Mouse (Mus musculus) MEL (cell line): ENCODE data around the gene Irx5. TPM values are rescaled to one million over a fixed set of nuclear protein-coding genes. Genes with fewer than 3 reads are reported as not detected.

ENCODE experiments used
- DNase-seq: peaks from one replicate; pipeline ENCODE4 v3.0.0; 2011; ENCODE audit warnings: low read depth, low spot score
- H3K27ac ChIP-seq: 2 replicates; pipeline ENCODE4 v1.5.1; 2012; ENCODE audit warnings: low read depth, mild to moderate bottlenecking, control low read depth, low read length, moderate library complexity; ENCODE audit not compliant: control insufficient read depth
- H3K27me3 ChIP-seq, 2 experiments: fragments of 150-350 bp in 1 of 2; sonication (generic) in 1 of 2; 2 replicates each; pipeline ENCODE4 v1.6.1; 2012; ENCODE audit warnings: low read length in 2 of 2, mild to moderate bottlenecking in 2 of 2, improper control_type of control experiment in 1 of 2, moderate library complexity in 1 of 2; ENCODE audit not compliant: insufficient read depth in 2 of 2, control insufficient read depth in 1 of 2
- H3K36me3 ChIP-seq, 2 experiments: 2 replicates each; pipeline ENCODE4 v1.6.1; 2012 to 2014; ENCODE audit warnings: low read length in 2 of 2, improper control_type of control experiment in 1 of 2, inconsistent platforms in 1 of 2, mild to moderate bottlenecking in 1 of 2; ENCODE audit not compliant: insufficient read depth in 2 of 2, control insufficient read depth in 1 of 2
- H3K4me1 ChIP-seq, 2 experiments: fragments of 150-350 bp in 1 of 2; sonication (generic) in 1 of 2; 2 replicates each; pipeline ENCODE4 v1.6.1; 2012; ENCODE audit warnings: low read length in 2 of 2, improper control_type of control experiment in 1 of 2, mild to moderate bottlenecking in 1 of 2; ENCODE audit not compliant: insufficient read depth in 2 of 2, control insufficient read depth in 1 of 2
- H3K4me3 ChIP-seq, 2 experiments: fragments of 150-350 bp in 1 of 2; sonication (generic) in 1 of 2; 2 replicates each; pipeline ENCODE4 v1.5.1; 2012; ENCODE audit warnings: low read depth in 2 of 2, low read length in 2 of 2, mild to moderate bottlenecking in 2 of 2, moderate library complexity in 2 of 2, control low read depth in 1 of 2, improper control_type of control experiment in 1 of 2; ENCODE audit not compliant: control insufficient read depth in 1 of 2, insufficient read depth in 1 of 2
- H3K79me2 ChIP-seq: 2 replicates; pipeline ENCODE4 v1.6.1; 2012; ENCODE audit warnings: mild to moderate bottlenecking, low read length, moderate library complexity; ENCODE audit not compliant: control insufficient read depth, poor library complexity, insufficient read depth
- H3K9ac ChIP-seq: 2 replicates; pipeline ENCODE4 v1.6.1; 2012; ENCODE audit warnings: low read depth, mild to moderate bottlenecking, control low read depth, low read length, moderate library complexity; ENCODE audit not compliant: control insufficient read depth, poor library complexity, severe bottlenecking
- H3K9me3 ChIP-seq: fragments of 150-350 bp; sonication (generic); replicated peaks from 2 replicates; pipeline ENCODE4 v1.6.1; 2012; ENCODE audit warnings: mild to moderate bottlenecking, low read length, improper control_type of control experiment, moderate library complexity; ENCODE audit not compliant: insufficient read depth
- BHLHE40 ChIP-seq: IDR thresholded peaks from 2 replicates; pipeline ENCODE4 v1.6.1; 2012; ENCODE audit warnings: low read depth, mild to moderate bottlenecking, inconsistent platforms, low read length, improper control_type of control experiment, borderline replicate concordance
- CHD1 ChIP-seq: IDR thresholded peaks from 2 replicates; pipeline ENCODE4 v1.6.1; 2012; ENCODE audit warnings: low read depth, mild to moderate bottlenecking, inconsistent platforms, low read length, improper control_type of control experiment
- E2F4 ChIP-seq: IDR thresholded peaks from 2 replicates; pipeline ENCODE4 v1.6.1; 2011; ENCODE audit warnings: low read depth, low read length, improper control_type of control experiment, borderline replicate concordance
- EP300 ChIP-seq, 2 experiments: IDR thresholded peaks; 2 replicates each; pipeline ENCODE4 v1.6.1; 2011; ENCODE audit warnings: improper control_type of control experiment in 2 of 2, low read length in 2 of 2, low read depth in 1 of 2, mild to moderate bottlenecking in 1 of 2
- GABPA ChIP-seq: IDR thresholded peaks from 2 replicates; pipeline ENCODE4 v1.6.1; 2012; ENCODE audit warnings: low read depth, mild to moderate bottlenecking, inconsistent platforms, low read length, improper control_type of control experiment, moderate library complexity
- GATA1 ChIP-seq: IDR thresholded peaks from 2 replicates; pipeline ENCODE4 v1.6.1; 2011; ENCODE audit warnings: low read depth, low read length, improper control_type of control experiment
- JUND ChIP-seq: IDR thresholded peaks from 2 replicates; pipeline ENCODE4 v1.6.1; 2011; ENCODE audit warnings: low read depth, mild to moderate bottlenecking, improper control_type of control experiment, low read length
- KAT2A ChIP-seq: conservative IDR thresholded peaks from 2 replicates; pipeline ENCODE4 v1.6.1; 2012; ENCODE audit warnings: low read depth, low read length, improper control_type of control experiment, inconsistent platforms
- MAFK ChIP-seq: IDR thresholded peaks from 2 replicates; pipeline ENCODE4 v1.6.1; 2011; ENCODE audit warnings: low read depth, mild to moderate bottlenecking, low read length, improper control_type of control experiment, borderline replicate concordance
- MAX ChIP-seq: IDR thresholded peaks from 2 replicates; pipeline ENCODE4 v1.6.1; 2011; ENCODE audit warnings: low read length, improper control_type of control experiment
- MXI1 ChIP-seq: IDR thresholded peaks from 2 replicates; pipeline ENCODE4 v1.6.1; 2011; ENCODE audit warnings: mild to moderate bottlenecking, low read depth, low read length, improper control_type of control experiment
- MYB ChIP-seq: IDR thresholded peaks from 2 replicates; pipeline ENCODE4 v1.6.1; 2011; ENCODE audit warnings: mild to moderate bottlenecking, low read depth, low read length, improper control_type of control experiment
- NELFE ChIP-seq: IDR thresholded peaks from 2 replicates; pipeline ENCODE4 v1.6.1; 2011; ENCODE audit warnings: low read depth, low read length, improper control_type of control experiment
- NRF1 ChIP-seq: IDR thresholded peaks from 2 replicates; pipeline ENCODE4 v1.6.1; 2014; ENCODE audit warnings: low read depth, mild to moderate bottlenecking, inconsistent platforms, low read length, improper control_type of control experiment, moderate library complexity; ENCODE audit not compliant: poor library complexity, insufficient read depth, severe bottlenecking
- POLR2A ChIP-seq, 2 experiments: IDR thresholded peaks; 2 replicates each; pipeline ENCODE4 v1.6.1; 2011 to 2012; ENCODE audit warnings: low read length in 2 of 2, mild to moderate bottlenecking in 2 of 2, control low read depth in 1 of 2, improper control_type of control experiment in 1 of 2, low read depth in 1 of 2, moderate library complexity in 1 of 2; ENCODE audit not compliant: control insufficient read depth in 1 of 2, insufficient read depth in 1 of 2, poor library complexity in 1 of 2
- POLR2AphosphoS2 ChIP-seq: IDR thresholded peaks from 2 replicates; pipeline ENCODE4 v1.6.1; 2011; ENCODE audit warnings: low read length, improper control_type of control experiment
- RAD21 ChIP-seq: IDR thresholded peaks from 2 replicates; pipeline ENCODE4 v1.6.1; 2011; ENCODE audit warnings: mild to moderate bottlenecking, low read depth, low read length, improper control_type of control experiment
- RCOR1 ChIP-seq: IDR thresholded peaks from 2 replicates; pipeline ENCODE4 v1.6.1; 2012; ENCODE audit warnings: low read depth, mild to moderate bottlenecking, inconsistent platforms, low read length, improper control_type of control experiment
- SIN3A ChIP-seq: IDR thresholded peaks from 2 replicates; pipeline ENCODE4 v1.6.1; 2012; ENCODE audit warnings: low read length, improper control_type of control experiment, inconsistent platforms
- TAL1 ChIP-seq: IDR thresholded peaks from 2 replicates; pipeline ENCODE4 v1.6.1; 2012; ENCODE audit warnings: mild to moderate bottlenecking, inconsistent platforms, low read length, moderate library complexity, mixed read lengths
- TCF12 ChIP-seq: IDR thresholded peaks from 2 replicates; pipeline ENCODE4 v1.6.1; 2014; ENCODE audit warnings: low read depth, mild to moderate bottlenecking, inconsistent platforms, low read length, improper control_type of control experiment, moderate library complexity
- UBTF ChIP-seq: IDR thresholded peaks from 2 replicates; pipeline ENCODE4 v1.6.1; 2012; ENCODE audit warnings: low read depth, mild to moderate bottlenecking, inconsistent platforms, low read length, improper control_type of control experiment, moderate library complexity, borderline replicate concordance; ENCODE audit not compliant: insufficient read depth
- USF2 ChIP-seq, 2 experiments: IDR thresholded peaks; 2 replicates each; pipeline ENCODE4 v1.6.1; 2011 to 2012; ENCODE audit warnings: improper control_type of control experiment in 2 of 2, low read length in 2 of 2, borderline replicate concordance in 1 of 2, inconsistent platforms in 1 of 2, low read depth in 1 of 2, mild to moderate bottlenecking in 1 of 2; ENCODE audit not compliant: insufficient read depth in 1 of 2
- ZC3H11A ChIP-seq: IDR thresholded peaks from 2 replicates; pipeline ENCODE4 v1.6.1; 2012; ENCODE audit warnings: low read depth, mild to moderate bottlenecking, inconsistent platforms, low read length, improper control_type of control experiment
- ZKSCAN1 ChIP-seq: IDR thresholded peaks from 2 replicates; pipeline ENCODE4 v1.6.1; 2012; ENCODE audit warnings: low read depth, mild to moderate bottlenecking, inconsistent platforms, low read length, improper control_type of control experiment, moderate library complexity
- ZMIZ1 ChIP-seq: IDR thresholded peaks from 2 replicates; pipeline ENCODE4 v1.6.1; 2012; ENCODE audit warnings: low read depth, mild to moderate bottlenecking, inconsistent platforms, low read length, improper control_type of control experiment, moderate library complexity
- ZNF384 ChIP-seq: IDR thresholded peaks from 2 replicates; pipeline ENCODE4 v1.6.1; 2012; ENCODE audit warnings: low read depth, mild to moderate bottlenecking, inconsistent platforms, low read length, improper control_type of control experiment
- polyA plus RNA-seq, 2 experiments: library from polyadenylated mRNA; stranded (reverse) in 1 of 2; unstranded in 1 of 2; fragments of >175 nt in 1 of 2; fragments of >200 nt in 1 of 2; gene quantifications; 2 replicates each; pipeline versions ENCODE4 v1.2.1 to v1.2.4; 2012; ENCODE audit warnings: low replicate concordance in 2 of 2, low read depth in 1 of 2; ENCODE audit not compliant: insufficient read length in 2 of 2, insufficient read depth in 1 of 2, missing spikeins in 1 of 2
- total RNA-seq: library from RNA; depleted of rRNA; stranded (reverse); fragments of 300-350 nt; gene quantifications from 2 replicates; pipeline ENCODE4 v1.2.3, GENCODE M21; 2012

Gene Irx5
- total and polyA plus RNA-seq, 3 experiments = 0.15 to 0.43 TPM; not detected in 1

- Histone ChIP-seq H3K36me3 (no peaks in the 10 kb centered on the region), H3K9ac (no peak overlapping the region), H3K79me2 (peaks cover 12% of the 10 kb centered on the region), H3K27ac (no peak overlapping the region), H3K27me3 (no peaks in the 10 kb centered on the region), H3K4me3 (no peak overlapping the region), H3K4me1 (peaks cover 0 to under 1% of the 10 kb centered on the region in 2 experiments; a peak in 1 of 4 replicates), H3K9me3 (no peaks in the 10 kb centered on the region)
- no peak for TF ChIP-seq MAFK
- no peak for TF ChIP-seq GABPA
- no peak for TF ChIP-seq ZC3H11A
- TF ChIP-seq UBTF = no peak
- no peak for TF ChIP-seq MYB
- TF ChIP-seq RAD21 = no peak
- TF ChIP-seq MAX = no peak
- no peak for TF ChIP-seq CHD1
- no peak for TF ChIP-seq ZKSCAN1
- no peak for TF ChIP-seq BHLHE40
- TF ChIP-seq NELFE = no peak
- TF ChIP-seq EP300 (IDR thresholded peaks at IDR 0.05; ENCODE audit: low read depth in 1 of 2, low read length in 2 of 2) = no peak
- TF ChIP-seq ZMIZ1 = no peak
- no peak for TF ChIP-seq POLR2A (IDR thresholded peaks at IDR 0.05; ENCODE audit: control insufficient read depth in 1 of 2, insufficient read depth in 1 of 2, low read depth in 1 of 2, low read length in 2 of 2, poor library complexity in 1 of 2)
- no peak for DNase-seq
Observed at GRCm38 (mm10) chr8:92359000-92359832, 1.8 kb downstream of the Irx5 start.

GRCm38 (mm10) chr8:92359833-92360082 is 2.3 kb downstream of the Irx5 start:
- DNase-seq = no peak
- TF ChIP-seq EP300 (IDR thresholded peaks at IDR 0.05; ENCODE audit: low read depth in 1 of 2, low read length in 2 of 2) = no peak
- no peak for TF ChIP-seq RCOR1
- TF ChIP-seq MXI1 = no peak
- no peak for TF ChIP-seq TAL1
- TF ChIP-seq TCF12 = no peak
- no peak for TF ChIP-seq ZNF384
- TF ChIP-seq E2F4 = no peak
- no peak for TF ChIP-seq USF2 (IDR thresholded peaks at IDR 0.05; ENCODE audit: borderline replicate concordance in 1 of 2, insufficient read depth in 1 of 2, low read depth in 1 of 2, low read length in 2 of 2)
- no peak for TF ChIP-seq KAT2A
- no peak for TF ChIP-seq JUND
- no peak for TF ChIP-seq CHD1
- no peak for TF ChIP-seq ZC3H11A
- no peak for TF ChIP-seq GABPA
- no peak for TF ChIP-seq GATA1
- TF ChIP-seq MAFK = no peak
- no peak for TF ChIP-seq NRF1
- TF ChIP-seq POLR2AphosphoS2 = no peak
- TF ChIP-seq SIN3A = no peak
- no peak for TF ChIP-seq UBTF
- no peak overlapping the region for H3K4me3 ChIP-seq
- no peak overlapping the region for H3K9ac ChIP-seq
- H3K27ac ChIP-seq = no peak overlapping the region
- peaks cover 6% of the 10 kb centered on the region for H3K79me2 ChIP-seq
- H3K27me3 ChIP-seq = no peaks in the 10 kb centered on the region
- H3K36me3 ChIP-seq = no peaks in the 10 kb centered on the region
- H3K4me1 ChIP-seq = no peaks in the 10 kb centered on the region
- no peaks in the 10 kb centered on the region for H3K9me3 ChIP-seq
